Mouse (Mus musculus) ovary, adult 18-20 months (tissue): ENCODE data around the gene Rps6ka2.
"Not testable (repeated sequence)": the region's sequence is repeated elsewhere in the genome, so short reads cannot be mapped to it uniquely, and the experiment has no call there.

Experiments used
- DNase-seq: peaks from one replicate; pipeline ENCODE4 v3.0.0; 2022; ENCODE audit warnings: low spot score, mixed read lengths

Rps6ka2 gene

DNA sequence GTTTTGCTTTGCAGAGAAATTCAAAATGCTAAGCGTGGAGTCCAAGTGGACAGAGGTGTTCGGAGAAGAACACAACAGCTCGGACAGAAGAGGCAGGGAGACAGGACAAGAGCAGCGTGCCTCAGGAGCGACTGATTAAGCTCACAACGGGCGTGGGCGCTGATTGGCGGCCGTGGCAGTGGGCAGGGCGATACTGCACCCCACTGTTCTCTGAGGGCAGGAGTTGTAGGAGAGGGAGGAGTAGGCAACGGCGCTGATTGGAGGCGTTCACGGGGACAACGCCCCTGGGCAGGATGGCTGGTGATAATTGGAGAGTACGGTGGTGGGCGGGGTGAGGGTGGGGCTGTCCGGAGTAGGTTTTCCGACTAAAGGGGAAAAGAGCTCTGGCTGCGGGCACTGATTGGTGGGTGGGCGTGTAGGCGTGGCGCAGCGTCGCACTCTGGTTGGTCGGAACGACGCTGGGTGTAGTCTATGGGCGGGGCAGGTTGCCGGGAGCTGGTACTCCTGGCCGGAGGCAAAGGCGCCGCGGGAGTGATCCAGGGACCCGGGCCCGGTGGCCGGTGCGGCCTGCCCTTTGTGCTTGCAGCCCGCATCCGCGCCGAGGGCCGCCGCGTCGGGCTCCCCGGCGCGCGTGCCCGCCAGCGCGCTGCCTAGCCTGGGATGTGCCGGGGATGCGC, at the start of gene Rps6ka2:
Gene Rps6ka2, plus strand, starts transcription at position 489 of the 677 bp plus-strand sequence.
- DNase-seq, result peak; percentile 97

DNA sequence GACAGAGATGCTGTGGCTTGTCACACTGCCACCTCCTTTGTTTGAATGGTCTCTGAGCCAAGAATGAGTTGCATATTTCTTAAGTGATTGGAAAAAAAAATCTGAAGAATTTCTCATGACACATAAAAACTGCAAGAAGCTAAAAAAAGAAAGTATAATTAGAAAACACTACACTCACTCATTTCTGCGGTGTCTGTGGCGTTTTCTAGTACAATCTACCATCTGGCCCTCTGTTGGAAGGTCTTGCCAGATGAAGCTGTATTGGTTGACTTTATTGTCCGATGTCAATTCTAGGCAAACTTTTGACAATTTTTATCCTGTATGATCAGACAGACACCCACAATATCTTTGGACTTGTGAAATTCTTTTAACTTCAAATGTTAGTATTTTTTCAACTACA, 49.1 kb upstream of the Rps6ka2 start:
- DNase-seq, result not testable (repeated sequence)

- not testable (repeated sequence) for DNase-seq
Measured at GRCm38 (mm10) chr17:7122554-7122953, 47.4 kb upstream of the Rps6ka2 start.

DNA sequence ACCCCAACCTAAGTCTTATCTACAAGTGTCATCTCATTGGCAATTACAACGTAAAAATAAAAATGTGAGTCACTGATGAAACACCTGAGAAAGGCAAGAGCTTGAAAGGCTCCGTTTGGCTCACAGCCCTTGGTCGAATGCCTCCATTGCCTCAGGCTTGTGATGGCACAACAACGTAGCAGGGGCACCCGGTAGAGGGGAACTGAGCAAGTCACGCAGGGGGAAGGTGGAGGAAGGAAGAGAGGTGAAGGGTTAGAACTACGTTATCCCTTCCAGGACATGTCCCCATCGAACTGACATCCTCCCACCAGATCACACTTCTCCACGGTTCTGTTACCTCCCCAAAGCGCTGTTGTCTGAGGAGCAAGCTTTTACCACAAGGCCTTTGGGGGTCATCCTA, 43.4 kb upstream of the Rps6ka2 start:
- DNase-seq, result not testable (repeated sequence)

DNA sequence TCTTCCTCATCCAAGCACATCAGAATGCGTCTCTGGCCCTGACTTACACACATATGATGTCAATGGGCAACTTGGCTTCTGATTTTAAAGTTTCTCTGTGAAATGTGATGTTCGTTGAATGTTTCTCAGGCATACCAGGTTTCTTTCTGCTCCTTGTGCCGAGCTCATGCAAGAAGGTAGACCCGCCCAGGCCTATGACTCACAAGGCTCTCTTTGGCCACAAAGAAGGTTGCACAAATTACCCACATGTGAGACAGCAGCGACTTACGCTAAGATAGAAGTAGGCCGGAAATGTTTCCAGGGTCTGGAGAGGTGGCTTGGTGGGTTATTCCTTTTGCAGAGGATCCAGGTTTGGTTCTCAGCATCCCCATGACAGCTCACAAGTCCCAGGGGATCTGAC, 35.9 kb upstream of the Rps6ka2 start:
- not testable (repeated sequence) for DNase-seq

DNA sequence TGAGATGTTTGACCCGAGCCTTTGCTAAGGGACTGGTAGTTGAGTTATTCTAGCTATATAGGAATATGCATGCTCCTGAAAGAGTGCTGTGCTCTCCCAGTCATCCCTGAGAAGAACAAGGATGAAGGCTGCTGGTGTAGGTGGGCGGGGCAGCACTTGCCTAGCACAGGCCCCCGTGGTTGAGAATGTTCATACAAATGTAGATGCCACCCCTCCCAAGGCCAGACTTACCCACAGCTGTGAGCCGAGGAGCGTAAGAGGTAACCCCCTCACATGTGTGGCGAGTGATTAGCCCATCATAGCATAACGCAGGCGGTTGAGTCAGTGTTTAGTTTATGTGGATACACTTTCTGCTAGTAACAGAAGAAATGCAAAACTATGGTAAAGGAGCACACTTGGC, 34.6 kb upstream of the Rps6ka2 start:
- not testable (repeated sequence) for DNase-seq

- no peak for DNase-seq
Measured at GRCm38 (mm10) chr17:7138186-7138925, 31.6 kb upstream of the Rps6ka2 start.

GRCm38 (mm10) chr17:7140399-7141174, 29.3 kb upstream of the Rps6ka2 start:
- DNase-seq, result no peak

DNA sequence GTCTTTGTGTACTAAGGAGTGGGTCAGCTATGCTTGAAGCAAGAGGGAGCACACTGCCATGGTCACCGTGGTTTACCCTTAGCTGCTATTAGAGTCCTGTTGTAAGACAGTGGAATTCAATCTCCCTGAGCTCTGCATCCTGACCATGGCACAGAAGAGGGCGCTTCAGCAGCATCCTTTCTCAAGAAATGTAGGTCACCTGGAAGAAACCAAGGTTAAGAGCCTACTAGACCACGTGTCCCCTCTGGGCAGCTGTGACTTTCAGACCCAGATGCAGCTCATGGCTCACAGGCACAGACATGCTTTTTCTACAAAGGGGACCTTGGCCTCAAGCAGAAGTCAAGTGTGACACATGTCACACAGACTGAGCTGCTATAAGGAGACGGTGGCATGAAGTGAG, 27.5 kb upstream of the Rps6ka2 start:
- DNase-seq, result no peak

GRCm38 (mm10) chr17:7143885-7144518, 25.9 kb upstream of the Rps6ka2 start:
- no peak for DNase-seq

DNA sequence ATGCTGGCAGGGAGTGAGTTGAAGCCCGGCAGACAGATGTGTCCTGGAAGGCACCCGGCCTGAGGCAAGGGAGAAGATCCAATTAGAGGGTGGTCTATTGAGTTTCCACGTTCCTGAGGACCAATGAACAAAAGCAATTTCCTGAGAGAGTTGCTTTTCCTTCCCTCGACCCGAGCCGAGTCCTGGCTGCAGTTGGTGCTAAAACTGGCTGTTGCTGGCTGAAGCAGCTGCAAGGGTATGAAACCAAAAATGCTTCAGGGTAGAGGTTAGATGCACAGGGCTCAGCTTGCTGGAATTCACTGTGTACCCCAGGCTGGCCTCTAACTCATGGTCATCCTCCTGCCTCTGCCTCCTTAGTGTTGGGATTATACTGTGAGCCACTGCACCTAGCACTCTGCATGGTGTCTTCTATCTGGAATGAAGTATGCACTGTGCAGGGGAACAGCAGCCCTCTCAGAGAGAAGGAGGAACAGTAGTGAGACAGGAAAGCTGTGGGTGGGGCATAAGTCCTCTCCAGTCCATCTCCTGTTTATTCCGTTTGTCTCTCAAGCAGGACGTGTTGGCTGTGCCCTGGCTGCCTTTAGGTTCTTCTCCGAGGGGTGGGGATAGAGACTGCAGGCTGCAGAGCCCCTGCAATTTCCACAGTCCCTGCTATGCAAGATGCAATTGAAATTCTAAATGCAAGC, 24.4 kb upstream of the Rps6ka2 start:
- no peak for DNase-seq

DNA sequence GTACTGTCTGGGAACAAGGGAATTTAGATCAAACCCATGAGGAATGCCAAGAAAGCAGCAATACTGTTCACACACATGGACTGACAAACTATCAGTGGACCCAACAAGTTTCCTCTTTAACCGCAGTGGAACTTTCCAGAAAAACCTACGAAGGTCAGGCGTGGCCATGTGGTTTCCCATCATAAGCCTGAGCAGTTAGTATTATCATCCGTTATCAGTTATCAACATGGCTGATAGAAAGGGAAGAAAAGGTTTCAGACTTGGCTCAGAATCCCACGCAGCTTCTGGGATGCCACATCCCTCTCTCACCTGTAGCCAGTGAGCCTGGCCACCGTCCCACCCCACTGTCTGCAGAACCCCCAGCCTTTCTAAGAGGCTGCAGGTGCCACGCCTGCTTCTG, 23.4 kb upstream of the Rps6ka2 start:
- DNase-seq, result no peak

DNA sequence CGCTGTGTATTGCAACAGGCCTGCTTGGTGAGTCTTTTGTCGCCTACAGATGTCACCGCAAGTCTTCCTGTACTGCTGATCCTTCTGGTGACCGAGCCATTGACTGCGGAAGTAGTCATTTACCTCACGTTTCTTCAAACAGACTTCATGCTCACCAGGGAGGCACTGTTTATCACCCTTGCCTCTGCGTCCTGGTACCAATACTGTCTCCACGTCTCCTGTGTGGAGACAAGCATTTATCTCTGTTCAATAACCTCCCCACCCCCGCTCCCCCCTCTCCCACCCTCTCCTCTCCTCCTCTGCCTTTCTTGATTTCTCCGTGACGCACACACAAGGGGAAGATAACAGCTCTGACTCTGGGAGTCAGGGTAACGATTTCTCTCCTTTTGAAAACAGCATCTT, 22.0 kb upstream of the Rps6ka2 start:
- DNase-seq, result no peak

DNA sequence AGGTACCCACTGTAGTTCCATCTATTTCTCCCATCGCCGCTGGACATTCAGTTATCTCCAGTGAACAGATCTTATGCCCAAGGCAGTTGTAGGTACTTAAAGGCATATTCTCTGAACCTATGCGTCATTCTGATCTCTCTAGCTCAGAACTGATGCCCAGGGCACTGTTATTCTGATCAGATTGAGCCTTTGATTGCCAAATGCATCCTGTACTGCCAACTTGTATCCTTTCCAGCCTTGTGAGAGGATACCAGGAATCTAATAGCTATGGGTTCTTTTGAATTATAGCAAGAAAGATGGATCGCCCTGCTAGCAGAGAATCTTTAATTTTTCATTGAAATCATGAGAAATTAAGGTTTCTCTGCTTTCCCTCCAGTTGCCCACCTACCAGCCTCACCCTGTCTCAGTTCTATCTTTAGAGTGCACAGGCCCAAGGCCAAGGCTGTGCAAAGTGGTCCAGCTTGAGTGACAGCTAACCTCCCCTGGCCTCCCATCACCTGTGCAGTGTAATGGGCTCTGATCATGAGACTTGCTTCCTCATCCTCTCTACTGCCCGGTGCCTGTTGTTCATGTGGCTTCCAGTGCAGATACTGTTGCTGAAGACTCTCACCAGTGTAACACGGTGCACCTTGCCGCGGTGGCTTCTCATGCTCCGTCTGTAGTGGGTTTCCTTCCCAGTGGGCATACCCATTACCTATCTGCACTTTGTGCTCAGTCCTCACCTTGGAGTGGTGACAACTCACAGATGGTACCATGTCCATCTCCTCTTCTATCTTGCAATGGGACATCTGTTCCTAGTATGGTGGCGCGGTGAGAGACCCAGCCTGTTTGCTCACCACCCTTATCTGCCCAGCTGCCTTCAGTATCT, 20.4 kb upstream of the Rps6ka2 start:
- DNase-seq, result no peak

GRCm38 (mm10) chr17:7151446-7152100, 18.3 kb upstream of the Rps6ka2 start:
- no peak for DNase-seq

GRCm38 (mm10) chr17:7152662-7153061, 17.3 kb upstream of the Rps6ka2 start:
- DNase-seq, result no peak

DNA sequence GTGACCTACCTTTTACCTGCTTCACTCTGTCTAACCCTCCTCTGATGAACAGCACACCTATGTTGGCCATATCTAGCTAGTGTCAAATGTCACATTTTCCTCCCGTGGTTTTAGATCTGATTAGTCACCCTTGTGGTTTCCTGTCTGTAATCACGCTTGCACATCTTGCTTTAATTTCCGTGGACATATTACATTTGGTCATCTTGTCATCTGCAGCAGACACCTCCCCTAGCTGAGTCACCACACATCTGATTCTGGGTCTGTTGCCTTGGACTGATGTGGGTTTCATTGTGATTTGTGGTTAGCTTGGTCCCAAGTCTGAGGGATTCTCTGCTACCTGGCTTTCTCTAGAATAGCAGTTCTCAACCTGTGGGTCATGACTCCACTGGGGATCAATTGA, 6.0 kb upstream of the Rps6ka2 start:
- no peak for DNase-seq

- DNase-seq, result no peak
Measured at GRCm38 (mm10) chr17:7165524-7165923, 4.4 kb upstream of the Rps6ka2 start.

GRCm38 (mm10) chr17:7168961-7169626, 821 bp upstream of the Rps6ka2 start:
- DNase-seq, result peak; percentile 61
